In genomic region chr10:88379013-88379885, GRCm38 (mm10) we compare ENCODE assay signal across 7 mouse cellular contexts. TPM values are rescaled to one million over a fixed set of nuclear protein-coding genes. Genes with fewer than 3 reads are reported as not detected.
A peak's percentile ranks its signal among the peaks of the same experiment; 100 is the strongest.
DNase-seq lines count a peak whose midpoint lies in the region; ATAC-seq and TF ChIP-seq lines count a peak whose summit lies in the region.

Gene Dram1 (minus strand): TSS chr10:88379080.
Gene Gnptab (plus strand): TSS chr10:88379132.

- H3K9ac ChIP-seq in embryonic facial prominence, embryonic 12.5 days: peak within 1 kb of the TSS; percentile 77
- H3K9ac ChIP-seq in heart, adult 2 months (ENCODE audit: low read depth, low read length): peak within 1 kb of the TSS; percentile 78
- H3K9ac ChIP-seq in limb, embryonic 12.5 days (replicated peaks): peak within 1 kb of the TSS; percentile 82
- peak within 1 kb of the TSS; percentile 82 for H3K9ac ChIP-seq in midbrain, embryonic 14.5 days (replicated peaks; ENCODE audit: low read length)

- peak; percentile 25; the same call in 1 of the 2 replicates for TF ChIP-seq POLR2A in heart, adult 2 months (IDR thresholded peaks at IDR 0.05; ENCODE audit: insufficient read depth, low read depth, low read length)

- no peaks in the 10 kb centered on the region for H3K36me3 ChIP-seq in embryonic facial prominence, embryonic 12.5 days
- no peaks in the 10 kb centered on the region for H3K36me3 ChIP-seq in heart, adult 2 months (ENCODE audit: control insufficient read depth, insufficient read depth, low read length)
- no peaks in the 10 kb centered on the region for H3K36me3 ChIP-seq in limb, embryonic 12.5 days
- H3K36me3 ChIP-seq in midbrain, embryonic 14.5 days (ENCODE audit: control insufficient read depth, insufficient read depth, low read length): no peaks in the 10 kb centered on the region

- peak within 1 kb of the TSS; percentile 72; the same call in 1 of the 2 replicates for H3K27ac ChIP-seq in embryonic facial prominence, embryonic 12.5 days
- H3K27ac ChIP-seq in heart, adult 2 months: peak within 1 kb of the TSS; percentile 86
- 0 out of 2 replicates have a peak within 1 kb of the TSS, but pooled peaks have one; percentile 56 for H3K27ac ChIP-seq in limb, embryonic 12.5 days
- peak within 1 kb of the TSS; percentile 83 for H3K27ac ChIP-seq in midbrain, embryonic 14.5 days (replicated peaks; ENCODE audit: low read depth, low read length)

- H3K4me2 ChIP-seq in embryonic facial prominence, embryonic 12.5 days (replicated peaks): peak within 1 kb of the TSS; percentile 82
- H3K4me2 ChIP-seq in limb, embryonic 12.5 days: peak within 1 kb of the TSS; percentile 92
- peak within 1 kb of the TSS; percentile 76 for H3K4me2 ChIP-seq in midbrain, embryonic 14.5 days (ENCODE audit: low read length)

- no peaks in the 10 kb centered on the region for H3K79me2 ChIP-seq in heart, adult 2 months (replicated peaks; ENCODE audit: control insufficient read depth, insufficient read depth, low read length)

- intact Hi-C loops in heart, adult 2 months (cut with DNase I): loop anchor here (2.0 to 5.0 kb wide), 3 partner anchors 123 to 352 kb away; partner anchors contain the start of genes Arl1 and Chpt1

- under 1% methylated on average over 82 of the region's 87 CpGs for WGBS in embryonic facial prominence, embryonic 12.5 days
- WGBS in heart, adult 2 months: under 1% methylated on average over 85 of the region's 87 CpGs
- WGBS in limb, embryonic 12.5 days: under 1% methylated on average over 87 of the region's 87 CpGs
- WGBS in midbrain, embryonic 14.5 days: under 1% methylated on average over 87 of the region's 87 CpGs

- DNase-seq in adrenal gland, postnatal 25 days: peak; percentile 91
- DNase-seq in heart, adult 2 months: peak; percentile 93 to 99
- peak; percentile 81 to 84 for DNase-seq in kidney, adult 8-10 months
- DNase-seq in midbrain, embryonic 14.5 days: peak; percentile 93
- peak; percentile 86 for DNase-seq in spleen, adult 12 weeks (ENCODE audit: low spot score)

- TF ChIP-seq CTCF in heart, adult 2 months (IDR thresholded peaks at IDR 0.05): peak; percentile 93

- peak within 1 kb of the TSS; percentile 78 for H3K4me3 ChIP-seq in embryonic facial prominence, embryonic 12.5 days
- H3K4me3 ChIP-seq in heart, adult 2 months: peak within 1 kb of the TSS; percentile 73
- peak within 1 kb of the TSS; percentile 81 for H3K4me3 ChIP-seq in limb, embryonic 12.5 days (replicated peaks)
- H3K4me3 ChIP-seq in midbrain, embryonic 14.5 days (replicated peaks; ENCODE audit: low read depth, low read length): peak within 1 kb of the TSS; percentile 78

- 0 out of 2 replicates have a peak, but pooled peaks have one; percentile 17 for TF ChIP-seq EP300 in heart, adult 2 months (IDR thresholded peaks at IDR 0.05; ENCODE audit: insufficient read depth, low read depth, low read length)

- no peaks in the 10 kb centered on the region for H3K9me3 ChIP-seq in embryonic facial prominence, embryonic 12.5 days
- H3K9me3 ChIP-seq in limb, embryonic 12.5 days: no peaks in the 10 kb centered on the region
- no peaks in the 10 kb centered on the region for H3K9me3 ChIP-seq in midbrain, embryonic 14.5 days (ENCODE audit: control insufficient read depth, low read length)

- H3K4me1 ChIP-seq in embryonic facial prominence, embryonic 12.5 days: peaks cover 9% of the 10 kb centered on the region; the same call in 1 of the 2 replicates
- peaks cover 7% of the 10 kb centered on the region for H3K4me1 ChIP-seq in heart, adult 2 months (ENCODE audit: control insufficient read depth, insufficient read depth, low read length)
- peaks cover 26% of the 10 kb centered on the region for H3K4me1 ChIP-seq in limb, embryonic 12.5 days (replicated peaks)
- H3K4me1 ChIP-seq in midbrain, embryonic 14.5 days (ENCODE audit: control insufficient read depth, insufficient read depth, low read length): peaks cover 15% of the 10 kb centered on the region; the same call in 1 of the 2 replicates

- peak; percentile 85 for ATAC-seq in embryonic facial prominence, embryonic 12.5 days (ENCODE audit: insufficient number of reproducible peaks, insufficient read depth, low FRiP score, low TSS enrichment)
- peak; percentile 67 for ATAC-seq in limb, embryonic 12.5 days (ENCODE audit: insufficient number of reproducible peaks, insufficient read depth, low FRiP score, low TSS enrichment, low read depth)
- peak; percentile 89 for ATAC-seq in midbrain, embryonic 14.5 days (ENCODE audit: low FRiP score, low TSS enrichment)

- H3K27me3 ChIP-seq in embryonic facial prominence, embryonic 12.5 days: no peaks in the 10 kb centered on the region; the same call in 1 of the 2 replicates
- no peaks in the 10 kb centered on the region for H3K27me3 ChIP-seq in heart, adult 2 months (ENCODE audit: control insufficient read depth, insufficient read depth, low read length)
- H3K27me3 ChIP-seq in limb, embryonic 12.5 days: no peaks in the 10 kb centered on the region
- no peaks in the 10 kb centered on the region for H3K27me3 ChIP-seq in midbrain, embryonic 14.5 days (ENCODE audit: control insufficient read depth, insufficient read depth, low read length)

RNA-seq across cellular contexts. Expression of gene Dram1, which starts in this region (rescaled TPM):
- total RNA-seq in adrenal gland, postnatal 25 days (2021): 7.4 and 7.9 TPM in 2 replicates
- 0.64 and 0.88 TPM in 2 replicates for polyA plus RNA-seq in embryonic facial prominence, embryonic 12.5 days (2016; fragmentation: Nextera tagmentation; extraction: Ambion mirVana)
- 1 to 10 TPM; 3.7 to 4.5 TPM for total RNA-seq in heart, adult 2 months (2021)
- polyA plus RNA-seq in heart, adult 2 months (2012; rRNA removed): 6.8 and 7.6 TPM in 2 replicates
- 0.49 and 0.55 TPM in 2 replicates for polyA plus RNA-seq in limb, embryonic 12.5 days (2016; fragmentation: Nextera tagmentation; extraction: Ambion mirVana)
- 0.18 and 0.50 TPM in 2 replicates for polyA plus RNA-seq in midbrain, embryonic 14.5 days (2014; fragmentation: Nextera tagmentation; extraction: Ambion mirVana)

RNA-seq across cellular contexts. Expression of gene Gnptab, which starts in this region (rescaled TPM):
- 29.8 and 38.2 TPM in 2 replicates for total RNA-seq in adrenal gland, postnatal 25 days (2021)
- polyA plus RNA-seq in embryonic facial prominence, embryonic 12.5 days (2016; fragmentation: Nextera tagmentation; extraction: Ambion mirVana): 13.1 TPM in 2 replicates
- total RNA-seq in heart, adult 2 months (2021): 10 to 100 TPM; 24.3 to 27.6 TPM
- 11.7 and 19.3 TPM in 2 replicates for polyA plus RNA-seq in heart, adult 2 months (2012; rRNA removed)
- 8.0 and 10.7 TPM in 2 replicates for polyA plus RNA-seq in limb, embryonic 12.5 days (2016; fragmentation: Nextera tagmentation; extraction: Ambion mirVana)
- polyA plus RNA-seq in midbrain, embryonic 14.5 days (2014; fragmentation: Nextera tagmentation; extraction: Ambion mirVana): 18.1 and 20.0 TPM in 2 replicates

Comparison
In these comparisons a context has a peak if more than half of its experiments do, and no peak if none do; other contexts are left out.
1. Peak in every context shown above with its lines: DNase-seq, ATAC-seq, H3K4me3 ChIP-seq and H3K27ac ChIP-seq.